Mouse (Mus musculus) intestine, postnatal 0 days (tissue): ENCODE data around the gene Znrf2. TPM values are rescaled to one million over a fixed set of nuclear protein-coding genes. Genes with fewer than 3 reads are reported as not detected.
A peak's percentile ranks its signal among the peaks of the same experiment; 100 is the strongest.

ENCODE experiments used
- ATAC-seq: fragments of 200-750 bp; cut with Nextera tagmentation; 2 replicates; pipeline ENCODE4 v1.8.0; 2017; ENCODE audit warnings: mild to moderate bottlenecking, moderate TSS enrichment, moderate library complexity
- H3K27ac ChIP-seq: fragments of 300-500 bp; sonication (generic); 2 replicates; pipeline ENCODE4 v1.5.1; 2014; ENCODE audit warnings: mild to moderate bottlenecking, low read depth, low read length, moderate library complexity
- H3K27me3 ChIP-seq: fragments of 300-500 bp; sonication (generic); replicated peaks from 2 replicates; pipeline ENCODE4 v1.6.1; 2014; ENCODE audit warnings: low read length, mixed read lengths; ENCODE audit not compliant: control insufficient read depth, insufficient read depth
- H3K36me3 ChIP-seq: fragments of 300-500 bp; sonication (generic); 2 replicates; pipeline ENCODE4 v1.6.1; 2014; ENCODE audit warnings: mild to moderate bottlenecking, moderate library complexity; ENCODE audit not compliant: control insufficient read depth, insufficient read depth
- H3K4me1 ChIP-seq: fragments of 300-500 bp; sonication (generic); replicated peaks from 2 replicates; pipeline ENCODE4 v1.6.1; 2014; ENCODE audit warnings: antibody characterized with exemption, low read length, mixed read lengths; ENCODE audit not compliant: control insufficient read depth, insufficient read depth
- H3K4me2 ChIP-seq: fragments of 300-500 bp; sonication (generic); replicated peaks from 2 replicates; pipeline ENCODE4 v1.6.1; 2014; ENCODE audit warnings: low read depth, mild to moderate bottlenecking, moderate library complexity
- H3K4me3 ChIP-seq: fragments of 300-500 bp; sonication (generic); 2 replicates; pipeline ENCODE4 v1.5.1; 2014; ENCODE audit warnings: low read depth, low read length
- H3K9ac ChIP-seq: fragments of 300-500 bp; sonication (generic); 2 replicates; pipeline ENCODE4 v1.6.1; 2014; ENCODE audit warnings: mild to moderate bottlenecking, low read depth, low read length
- H3K9me3 ChIP-seq: fragments of 300-500 bp; sonication (generic); 2 replicates; pipeline ENCODE4 v1.6.1; 2016; ENCODE audit warnings: mixed run types; ENCODE audit not compliant: control insufficient read depth
- CTCF ChIP-seq: sonication (generic); IDR thresholded peaks from 2 replicates; pipeline ENCODE4 v1.5.1; 2016; ENCODE audit warnings: low read depth, mild to moderate bottlenecking, control low read depth, antibody characterized with exemption, moderate library complexity
- WGBS: fragments of 180-500 bp; shearing (Covaris S2); extraction: QIAGEN DNeasy Blood & Tissue Kit; methylation state at CpG from one replicate; pipeline ENCODE4 v1.1.7; 2014; 5-methylcytosine and 5-hydroxymethylcytosine counted together
- polyA plus RNA-seq: library from polyadenylated mRNA; unstranded; fragments of >200 nt; fragmentation: Nextera tagmentation; extraction: Ambion mirVana; gene quantifications from 2 replicates; pipeline ENCODE4 v1.2.1, GENCODE M21; 2015

Gene Znrf2
- polyA plus RNA-seq, 1 experiment from 2014 or later: 7.8 TPM

- no peak overlapping the region for H3K9ac ChIP-seq
- H3K4me1 ChIP-seq: peaks cover 3% of the 10 kb centered on the region; the same call in 1 of the 2 replicates
- no peak overlapping the region for H3K4me2 ChIP-seq
- H3K9me3 ChIP-seq: 0 out of 2 replicates have a peak, but pooled peaks cover 2% of the 10 kb centered on the region
- no peak overlapping the region for H3K4me3 ChIP-seq
- no peak overlapping the region for H3K27ac ChIP-seq
- 67% methylated on average over 2 of the region's 2 CpGs for WGBS
- H3K27me3 ChIP-seq: no peaks in the 10 kb centered on the region
- no peaks in the 10 kb centered on the region for H3K36me3 ChIP-seq
- ATAC-seq: no peak
- no peak for TF ChIP-seq CTCF
Measured at GRCm38 (mm10) chr6:54833427-54833826, 16.7 kb downstream of the Znrf2 start.

DNA sequence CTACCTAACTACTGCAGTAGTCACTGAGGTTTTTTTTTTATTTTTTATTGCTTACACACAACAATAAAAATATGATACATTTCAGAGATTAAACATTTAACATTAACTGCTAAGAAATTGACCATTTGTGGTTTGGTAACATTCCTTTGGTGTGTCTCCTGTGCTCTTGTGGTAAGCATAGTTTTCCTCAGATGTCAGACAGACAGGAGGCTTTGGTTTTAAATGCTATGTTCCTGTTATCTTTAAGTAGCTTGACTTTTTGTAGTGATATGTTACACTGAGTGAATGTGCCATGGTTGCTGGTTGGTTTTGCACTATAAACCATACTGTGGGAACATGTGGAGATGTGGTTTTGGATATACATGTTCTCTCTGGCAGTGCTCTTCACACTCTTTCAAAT lies 19.9 kb downstream of the Znrf2 start:
- no peak overlapping the region for H3K9ac ChIP-seq
- ATAC-seq: no peak
- H3K4me1 ChIP-seq: no peaks in the 10 kb centered on the region
- peaks cover 5% of the 10 kb centered on the region; the same call in 1 of the 2 replicates for H3K9me3 ChIP-seq
- H3K4me2 ChIP-seq: no peak overlapping the region
- no peaks in the 10 kb centered on the region for H3K27me3 ChIP-seq
- TF ChIP-seq CTCF: no peak
- H3K36me3 ChIP-seq: no peaks in the 10 kb centered on the region
- no peak overlapping the region for H3K27ac ChIP-seq
- H3K4me3 ChIP-seq: no peak overlapping the region

- H3K36me3 ChIP-seq: no peaks in the 10 kb centered on the region
- no peak overlapping the region for H3K9ac ChIP-seq
- H3K27me3 ChIP-seq: no peaks in the 10 kb centered on the region
- no peak overlapping the region for H3K27ac ChIP-seq
- H3K9me3 ChIP-seq: peaks cover 5% of the 10 kb centered on the region; the same call in 1 of the 2 replicates
- H3K4me1 ChIP-seq: no peaks in the 10 kb centered on the region
- H3K4me3 ChIP-seq: no peak overlapping the region
- no peak for ATAC-seq
- TF ChIP-seq CTCF: no peak
- no peak overlapping the region for H3K4me2 ChIP-seq
Measured at GRCm38 (mm10) chr6:54841399-54841798, 24.7 kb downstream of the Znrf2 start.

DNA sequence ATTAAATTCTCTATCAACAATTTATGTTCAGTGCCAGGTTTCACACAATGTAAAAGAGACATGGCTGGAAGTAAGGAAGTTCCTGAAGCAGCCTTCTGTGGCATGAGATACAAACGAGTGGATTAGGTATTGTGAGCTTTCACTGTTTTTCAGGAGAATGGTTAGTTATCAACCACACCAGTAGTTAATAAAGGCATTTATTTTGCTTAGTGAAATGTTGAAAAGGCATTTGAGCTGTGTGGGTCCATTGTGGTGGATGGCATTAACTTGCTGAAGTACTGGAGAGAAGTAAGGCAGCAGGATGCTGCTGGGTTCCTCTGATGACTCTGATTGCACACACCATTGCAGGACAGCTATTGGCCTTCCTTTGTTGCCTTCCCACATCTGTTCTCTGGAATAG lies 25.3 kb downstream of the Znrf2 start:
- WGBS: 33% methylated on average over 1 of the region's 1 CpGs
- no peak overlapping the region for H3K27ac ChIP-seq
- peaks cover 5% of the 10 kb centered on the region; the same call in 1 of the 2 replicates for H3K9me3 ChIP-seq
- H3K36me3 ChIP-seq: no peaks in the 10 kb centered on the region
- H3K4me2 ChIP-seq: no peak overlapping the region
- no peaks in the 10 kb centered on the region for H3K27me3 ChIP-seq
- no peaks in the 10 kb centered on the region for H3K4me1 ChIP-seq
- TF ChIP-seq CTCF: no peak
- no peak overlapping the region for H3K9ac ChIP-seq
- ATAC-seq: no peak
- no peak overlapping the region for H3K4me3 ChIP-seq

DNA sequence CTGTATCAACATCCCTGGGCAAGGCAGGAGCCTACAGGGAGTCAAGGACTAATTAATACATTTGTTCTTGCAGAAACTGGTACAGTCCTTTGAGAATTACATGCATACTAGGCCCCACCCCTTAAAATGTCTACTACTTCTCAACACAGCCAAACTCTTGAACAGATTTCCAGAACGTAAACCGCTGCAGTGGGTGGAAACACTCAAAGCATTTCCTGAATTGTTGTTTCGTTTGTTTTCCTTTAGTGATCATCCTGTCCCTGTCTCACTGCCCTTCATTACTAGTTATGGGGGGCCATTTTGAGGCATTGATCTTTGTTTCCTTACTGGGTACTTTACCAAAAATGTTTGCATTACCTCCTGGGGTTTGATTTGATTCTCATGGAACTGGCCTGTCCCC lies 31.8 kb downstream of the Znrf2 start:
- no peak overlapping the region for H3K4me2 ChIP-seq
- no peak overlapping the region for H3K27ac ChIP-seq
- no peaks in the 10 kb centered on the region for H3K36me3 ChIP-seq
- no peak for ATAC-seq
- no peaks in the 10 kb centered on the region for H3K9me3 ChIP-seq
- WGBS: 70% methylated on average over 3 of the region's 3 CpGs
- no peak for TF ChIP-seq CTCF
- no peaks in the 10 kb centered on the region for H3K27me3 ChIP-seq
- no peak overlapping the region for H3K4me3 ChIP-seq
- H3K9ac ChIP-seq: no peak overlapping the region
- H3K4me1 ChIP-seq: peaks cover 9% of the 10 kb centered on the region

GRCm38 (mm10) chr6:54849179-54850156 lies 32.8 kb downstream of the Znrf2 start:
- Histone ChIP-seq H3K4me1 (peaks cover 9% of the 10 kb centered on the region), H3K36me3 (no peaks in the 10 kb centered on the region), H3K9ac (no peak overlapping the region), H3K27ac (no peak overlapping the region), H3K4me2 (no peak overlapping the region), H3K9me3 (no peaks in the 10 kb centered on the region), H3K27me3 (no peaks in the 10 kb centered on the region), H3K4me3 (no peak overlapping the region)
- TF ChIP-seq CTCF: no peak
- ATAC-seq: peak; percentile 60
- WGBS: 22% methylated on average over 4 of the region's 4 CpGs
